ENCODE assay signal across 20 mouse cellular contexts in genomic region chr1:78862281-78862680, GRCm38 (mm10). TPM values are rescaled to one million over a fixed set of nuclear protein-coding genes. Genes with fewer than 3 reads are reported as not detected.
DNase-seq lines count a peak whose midpoint lies in the region; ATAC-seq and TF ChIP-seq lines count a peak whose summit lies in the region.
"Had no signal": no experiment of that assay in that cellular context is flagged by ENCODE, and none has a peak within 500 bp of the region (broad histone marks: within the 10 kb centered on the region; RNA-seq: fewer than 3 reads in every experiment).

No protein-coding gene starts in this region.

- no peak for TF ChIP-seq EP300 in heart, postnatal 0 days (IDR thresholded peaks at IDR 0.05; ENCODE audit: low read depth)
- TF ChIP-seq EP300 in liver, postnatal 0 days (IDR thresholded peaks at IDR 0.05; ENCODE audit: low read depth), result no peak

- H3K4me2 ChIP-seq in heart, postnatal 0 days (ENCODE audit: low read depth, low read length), result no peak overlapping the region
- H3K4me2 ChIP-seq in liver, postnatal 0 days (ENCODE audit: low read depth, low read length), result no peak overlapping the region
- H3K4me2 ChIP-seq: forebrain, embryonic 15.5 days; limb, embryonic 12.5 days had no signal

- H3K4me1 ChIP-seq in heart, postnatal 0 days (ENCODE audit: control insufficient read depth, insufficient read depth), result peaks cover 32% of the 10 kb centered on the region
- no peaks in the 10 kb centered on the region for H3K4me1 ChIP-seq in liver, postnatal 0 days (ENCODE audit: insufficient read depth)
- H3K4me1 ChIP-seq: embryonic facial prominence, embryonic 10.5 days; hindbrain, embryonic 10.5 days; limb, embryonic 12.5 days had no signal

- DNase-seq in adrenal gland, postnatal 14 days, result peak; percentile 49
- DNase-seq in adrenal gland, adult (ENCODE audit: inconsistent age in 2 of 2, low spot score in 1 of 2), result no peak
- DNase-seq in ovary, postnatal 10 days (ENCODE audit: low spot score), result peak; percentile 4
- DNase-seq in ovary, adult 18-20 months (ENCODE audit: low spot score), result no peak
- DNase-seq in heart, postnatal 0 days (ENCODE audit: low spot score), result peak; percentile 41
- DNase-seq in thymus, postnatal 0 days (ENCODE audit: low spot score), result no peak
- DNase-seq in liver, postnatal 0 days, result no peak
- DNase-seq: cerebellum, adult 11 months; cerebellum, postnatal 36 days; kidney, adult 8-10 months; thymus, postnatal 25 days had no signal

- no peaks in the 10 kb centered on the region for H3K9me3 ChIP-seq in heart, postnatal 0 days (replicated peaks; ENCODE audit: control insufficient read depth, low read length)
- no peaks in the 10 kb centered on the region for H3K9me3 ChIP-seq in liver, postnatal 0 days (ENCODE audit: low read length)
- H3K9me3 ChIP-seq: embryonic facial prominence, embryonic 10.5 days; forebrain, embryonic 15.5 days; hindbrain, embryonic 10.5 days; limb, embryonic 12.5 days had no signal

- ATAC-seq in heart, postnatal 0 days (ENCODE audit: insufficient read depth, low read depth), result no peak
- ATAC-seq in liver, postnatal 0 days, result no peak
- ATAC-seq: forebrain, embryonic 15.5 days; lung, postnatal 0 days; midbrain, embryonic 16.5 days had no signal

- WGBS in heart, postnatal 0 days, result 58% methylated on average over 1 of the region's 1 CpGs
- WGBS in liver, postnatal 0 days (ENCODE audit: insufficient replicate concordance), result 57% methylated on average over 1 of the region's 1 CpGs

- TF ChIP-seq CTCF in heart, postnatal 0 days (IDR thresholded peaks at IDR 0.05; ENCODE audit: low read depth), result no peak
- no peak for TF ChIP-seq CTCF in liver, postnatal 0 days (IDR thresholded peaks at IDR 0.05; ENCODE audit: low read depth)

- no peaks in the 10 kb centered on the region for H3K36me3 ChIP-seq in heart, postnatal 0 days (replicated peaks; ENCODE audit: control insufficient read depth, insufficient read depth, low read length)
- no peaks in the 10 kb centered on the region for H3K36me3 ChIP-seq in liver, postnatal 0 days (replicated peaks; ENCODE audit: insufficient read depth, low read length)
- H3K36me3 ChIP-seq: embryonic facial prominence, embryonic 10.5 days; forebrain, embryonic 15.5 days; hindbrain, embryonic 10.5 days; limb, embryonic 12.5 days had no signal

- H3K4me3 ChIP-seq in heart, postnatal 0 days (ENCODE audit: low read depth, low read length), result no peak overlapping the region
- no peak overlapping the region for H3K4me3 ChIP-seq in liver, postnatal 0 days (ENCODE audit: low read depth, low read length)
- H3K4me3 ChIP-seq: embryonic facial prominence, embryonic 10.5 days; forebrain, embryonic 15.5 days; hindbrain, embryonic 10.5 days; limb, embryonic 12.5 days had no signal

- H3K27me3 ChIP-seq in heart, postnatal 0 days (ENCODE audit: control insufficient read depth, insufficient read depth, low read length), result no peaks in the 10 kb centered on the region
- H3K27me3 ChIP-seq in liver, postnatal 0 days (ENCODE audit: insufficient read depth, low read length), result no peaks in the 10 kb centered on the region
- H3K27me3 ChIP-seq: forebrain, embryonic 15.5 days; limb, embryonic 12.5 days had no signal

- no peak overlapping the region for H3K27ac ChIP-seq in heart, postnatal 0 days (ENCODE audit: low read depth)
- no peak overlapping the region for H3K27ac ChIP-seq in liver, postnatal 0 days (ENCODE audit: low read depth)
- H3K27ac ChIP-seq: embryonic facial prominence, embryonic 10.5 days; forebrain, embryonic 15.5 days; hindbrain, embryonic 10.5 days; limb, embryonic 12.5 days; liver, embryonic 14.5 days; stomach, postnatal 0 days had no signal

- H3K9ac ChIP-seq in heart, postnatal 0 days (replicated peaks; ENCODE audit: low read depth, low read length), result no peak overlapping the region
- H3K9ac ChIP-seq in liver, postnatal 0 days (replicated peaks), result no peak overlapping the region
- H3K9ac ChIP-seq: forebrain, embryonic 15.5 days; limb, embryonic 12.5 days; liver, embryonic 14.5 days had no signal

RNA-seq across cellular contexts. Expression of gene Kcne4, which starts 45.7 kb away (rescaled TPM):
- 6.5 and 8.2 TPM in 2 replicates for total RNA-seq in adrenal gland, postnatal 14 days (2021)
- total RNA-seq in heart, postnatal 0 days (2014; rRNA removed; ENCODE audit: low replicate concordance), result 0.46 and 3.9 TPM in 2 replicates
- polyA plus RNA-seq in heart, postnatal 0 days (2015; fragmentation: Nextera tagmentation; extraction: Ambion mirVana), result 3.0 and 3.5 TPM in 2 replicates
- 2.6 and 3.0 TPM in 2 replicates for polyA plus RNA-seq in thymus, postnatal 0 days (2015; fragmentation: Nextera tagmentation; extraction: Ambion mirVana)
- polyA plus RNA-seq in liver, postnatal 0 days (2015; fragmentation: Nextera tagmentation; extraction: Ambion mirVana), result 0.19 and 0.27 TPM in 2 replicates
- total RNA-seq: megakaryocyte, adult 5-6 weeks had no signal

Comparison
In these comparisons a context has a peak if more than half of its experiments do, and no peak if none do; other contexts are left out.
1. DNase-seq: peak in adrenal gland, postnatal 14 days (single experiment), ovary, postnatal 10 days (single experiment) and heart, postnatal 0 days (single experiment); none in adrenal gland, adult (0 of 2), ovary, adult 18-20 months (single experiment), thymus, postnatal 0 days (single experiment) and liver, postnatal 0 days (single experiment).